Mouse (Mus musculus): ENCODE measurements around the gene Rnf215.
"Not testable (repeated sequence)": the region's sequence is repeated elsewhere in the genome, so short reads cannot be mapped to it uniquely, and the experiment has no call there.

The Rnf215 gene

GRCm38 (mm10) chr11:4112861-4113260, 22.1 kb upstream of the Rnf215 start:
- DNase-seq (ENCODE audit: extremely low read depth, low read depth, low spot score) = no peak

GRCm38 (mm10) chr11:4113496-4113895, 21.5 kb upstream of the Rnf215 start:
- peak; percentile 40 for DNase-seq (ENCODE audit: extremely low read depth, low read depth, low spot score)

- no peak for DNase-seq (ENCODE audit: extremely low read depth, low read depth, low spot score)
Measured at GRCm38 (mm10) chr11:4113970-4114369, 21.0 kb upstream of the Rnf215 start.

GRCm38 (mm10) chr11:4114541-4114940, 20.5 kb upstream of the Rnf215 start:
- not testable (repeated sequence) for DNase-seq (ENCODE audit: extremely low read depth, low read depth, low spot score)

GRCm38 (mm10) chr11:4115407-4115806, 19.6 kb upstream of the Rnf215 start:
- DNase-seq (ENCODE audit: extremely low read depth, low read depth, low spot score) = no peak

GRCm38 (mm10) chr11:4116458-4117141, 18.4 kb upstream of the Rnf215 start:
- no peak for DNase-seq (ENCODE audit: extremely low read depth, low read depth, low spot score)

GRCm38 (mm10) chr11:4117372-4118071, 17.5 kb upstream of the Rnf215 start:
- no peak for DNase-seq (ENCODE audit: extremely low read depth, low read depth, low spot score)

- DNase-seq (ENCODE audit: extremely low read depth, low read depth, low spot score) = no peak
Measured at GRCm38 (mm10) chr11:4118081-4118921, 16.7 kb upstream of the Rnf215 start.

- no peak for DNase-seq (ENCODE audit: extremely low read depth, low read depth, low spot score)
Measured at GRCm38 (mm10) chr11:4119635-4120034, 15.4 kb upstream of the Rnf215 start.

GRCm38 (mm10) chr11:4121691-4122090, 13.3 kb upstream of the Rnf215 start:
- DNase-seq (ENCODE audit: extremely low read depth, low read depth, low spot score) = no peak

GRCm38 (mm10) chr11:4122226-4122625, 12.8 kb upstream of the Rnf215 start:
- DNase-seq (ENCODE audit: extremely low read depth, low read depth, low spot score) = no peak

GRCm38 (mm10) chr11:4122742-4123579, 12.0 kb upstream of the Rnf215 start, which contains the start of gene Sec14l2:
Sec14l2 (minus strand) TSS chr11:4123415.
- no peak for DNase-seq (ENCODE audit: extremely low read depth, low read depth, low spot score)

GRCm38 (mm10) chr11:4123922-4124321, 11.1 kb upstream of the Rnf215 start:
- DNase-seq (ENCODE audit: extremely low read depth, low read depth, low spot score) = no peak

- DNase-seq (ENCODE audit: extremely low read depth, low read depth, low spot score) = no peak
Measured at GRCm38 (mm10) chr11:4127059-4127458, 7.9 kb upstream of the Rnf215 start.

- not testable (repeated sequence) for DNase-seq (ENCODE audit: extremely low read depth, low read depth, low spot score)
Measured at GRCm38 (mm10) chr11:4128461-4128860, 6.5 kb upstream of the Rnf215 start.

- DNase-seq (ENCODE audit: extremely low read depth, low read depth, low spot score) = no peak
Measured at GRCm38 (mm10) chr11:4133450-4133849, 1.6 kb upstream of the Rnf215 start.

GRCm38 (mm10) chr11:4134400-4134799, 602 bp upstream of the Rnf215 start:
- DNase-seq (ENCODE audit: extremely low read depth, low read depth, low spot score) = no peak

- no peak for DNase-seq (ENCODE audit: extremely low read depth, low read depth, low spot score)
Measured at GRCm38 (mm10) chr11:4138964-4139363, 4.0 kb downstream of the Rnf215 start.

GRCm38 (mm10) chr11:4141505-4141904, 6.5 kb downstream of the Rnf215 start:
- no peak for DNase-seq (ENCODE audit: extremely low read depth, low read depth, low spot score)

GRCm38 (mm10) chr11:4142352-4142751, 7.3 kb downstream of the Rnf215 start:
- DNase-seq (ENCODE audit: extremely low read depth, low read depth, low spot score) = no peak
